Mouse (Mus musculus): ENCODE results near the gene Pum2.

- TF ChIP-seq CTCF (IDR thresholded peaks at IDR 0.05; ENCODE audit: insufficient read depth, low read depth, low read length) (no peak), POLR2A (IDR thresholded peaks at IDR 0.05; ENCODE audit: insufficient read depth, low read depth, low read length) (no peak)
Measured at GRCm38 (mm10) chr12:8726890-8727289, 53.0 kb downstream of the Pum2 start.
